Mouse (Mus musculus): Measurements from ENCODE around the gene Cdh4.

The Cdh4 gene

GRCm38 (mm10) chr2:179442191-179442540 lies at the start of gene Cdh4:
Gene Cdh4, plus strand, starts transcription at chr2:179442431.
- peak; percentile 98 for DNase-seq

GRCm38 (mm10) chr2:179395442-179395841 lies 46.8 kb upstream of the Cdh4 start:
- DNase-seq = no peak

- no peak for DNase-seq
These were observed 42.5 kb upstream of the Cdh4 start for GRCm38 (mm10) chr2:179399645-179400249.

DNA sequence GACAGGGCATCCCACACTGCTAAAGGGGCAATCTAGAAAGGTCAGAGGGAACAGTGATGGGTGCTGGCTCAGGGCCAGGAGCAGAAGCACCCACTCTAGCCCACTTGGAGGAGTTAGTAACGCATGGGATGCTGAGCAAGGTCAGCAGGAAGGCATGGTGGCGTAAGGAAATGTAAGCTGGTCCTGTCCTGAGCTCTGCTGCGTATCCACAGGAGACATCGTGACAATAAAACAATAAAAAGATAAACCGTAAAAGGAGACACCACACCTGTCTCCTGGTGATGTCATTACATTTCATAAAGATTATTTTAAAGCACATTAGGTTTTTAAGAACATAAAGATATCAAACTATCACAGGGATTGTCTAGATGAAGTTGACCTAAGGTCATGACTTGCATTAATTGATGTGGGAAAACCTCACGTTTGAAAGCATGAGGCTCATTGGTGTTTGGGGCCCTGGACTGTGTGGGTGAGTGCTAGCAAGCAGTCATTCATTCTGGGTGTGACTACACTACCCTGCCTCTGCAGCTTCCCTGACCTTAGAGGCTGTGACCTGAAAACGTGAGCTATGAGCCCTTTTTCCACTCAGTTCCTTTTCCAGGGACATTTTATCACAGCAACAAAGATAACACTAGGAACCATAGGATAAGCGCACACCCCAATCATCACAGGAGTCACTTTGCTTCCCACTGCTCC lies 31.2 kb upstream of the Cdh4 start:
- DNase-seq = peak; percentile 50

DNA sequence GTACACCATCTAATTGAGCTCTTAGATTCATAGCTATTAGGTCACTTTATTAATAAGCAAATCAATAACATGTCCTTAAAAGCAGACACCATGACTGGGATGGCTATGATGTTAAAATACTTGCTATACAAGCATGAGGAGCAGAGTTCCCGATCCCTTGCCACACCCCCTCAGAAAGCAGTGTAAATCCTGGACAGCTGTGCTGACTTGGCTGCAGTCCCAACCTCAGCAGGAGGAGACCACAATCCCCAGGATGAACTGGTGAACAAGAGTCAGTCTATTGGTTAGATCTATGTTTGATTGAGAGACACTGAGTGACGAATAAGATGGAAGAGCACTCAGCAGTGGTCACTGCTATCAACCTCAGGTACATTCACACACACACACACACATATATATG lies 29.3 kb upstream of the Cdh4 start:
- DNase-seq = no peak

GRCm38 (mm10) chr2:179414253-179414652 lies 28.0 kb upstream of the Cdh4 start:
- peak; percentile 79 for DNase-seq

DNA sequence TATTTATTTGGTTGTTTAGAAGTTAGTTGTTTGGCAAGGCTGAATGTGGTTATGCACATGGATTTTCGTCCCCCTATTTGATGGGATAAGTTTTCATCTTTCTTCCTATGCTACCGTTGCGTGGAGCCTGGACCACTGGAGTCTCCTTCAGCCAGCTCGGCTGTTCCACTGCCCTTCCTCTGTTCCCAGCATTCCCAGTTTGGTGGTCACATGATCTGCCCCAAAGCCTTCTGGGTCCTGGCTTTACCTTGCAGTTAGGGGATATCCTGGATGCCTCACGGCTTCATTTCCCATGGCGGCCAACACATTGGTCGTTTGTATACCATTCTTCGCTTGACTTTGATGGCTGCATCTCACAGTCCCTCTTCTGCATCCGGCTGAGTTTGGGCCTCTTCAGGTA lies 27.5 kb upstream of the Cdh4 start:
- DNase-seq = peak; percentile 60

DNA sequence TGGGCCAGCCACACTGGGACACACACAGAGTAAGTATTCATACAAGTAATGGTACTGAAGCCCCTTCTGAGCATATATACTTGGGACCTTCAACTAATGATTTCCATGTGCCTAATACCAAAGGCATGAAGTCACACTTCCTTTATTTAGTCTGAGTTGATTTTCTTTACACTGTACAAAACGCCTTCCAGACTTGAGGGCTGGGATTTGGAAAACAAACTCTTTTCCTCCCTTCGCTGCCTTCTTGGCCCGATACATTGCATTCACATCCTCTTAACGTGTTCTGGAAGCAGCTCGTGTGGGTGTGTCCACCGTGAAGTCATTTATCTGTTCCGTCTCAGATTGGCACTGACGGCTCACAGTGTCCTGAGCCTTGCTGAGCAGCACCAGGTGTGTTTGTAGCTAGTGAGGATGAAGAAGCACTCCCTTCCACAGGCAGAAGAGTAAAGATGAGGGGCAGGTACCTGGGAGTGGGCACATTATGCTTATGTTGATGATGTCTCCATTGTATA lies 26.3 kb upstream of the Cdh4 start:
- DNase-seq = peak; percentile 67

- DNase-seq = peak; percentile 68
These were observed 25.5 kb upstream of the Cdh4 start for GRCm38 (mm10) chr2:179416587-179417227.

DNA sequence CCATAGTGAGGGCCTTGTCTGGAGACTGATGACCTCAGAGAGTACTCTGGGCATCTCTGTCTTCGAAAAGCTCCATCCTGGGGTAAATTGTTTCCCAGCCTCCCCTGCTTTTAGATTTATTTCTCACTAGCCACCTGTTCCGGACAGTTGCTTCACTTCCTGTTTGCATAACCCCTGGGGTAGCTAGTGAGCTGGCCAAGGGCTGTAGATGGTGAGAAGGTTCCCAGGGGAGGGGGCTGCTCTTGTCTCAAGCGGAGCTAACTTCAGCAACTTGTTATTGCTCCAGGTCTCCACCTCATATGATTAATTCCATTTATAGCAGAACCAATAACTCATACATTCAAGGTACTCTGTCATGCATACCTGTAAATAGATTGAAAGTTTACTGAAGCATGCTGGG lies 16.6 kb upstream of the Cdh4 start:
- DNase-seq = no peak

DNA sequence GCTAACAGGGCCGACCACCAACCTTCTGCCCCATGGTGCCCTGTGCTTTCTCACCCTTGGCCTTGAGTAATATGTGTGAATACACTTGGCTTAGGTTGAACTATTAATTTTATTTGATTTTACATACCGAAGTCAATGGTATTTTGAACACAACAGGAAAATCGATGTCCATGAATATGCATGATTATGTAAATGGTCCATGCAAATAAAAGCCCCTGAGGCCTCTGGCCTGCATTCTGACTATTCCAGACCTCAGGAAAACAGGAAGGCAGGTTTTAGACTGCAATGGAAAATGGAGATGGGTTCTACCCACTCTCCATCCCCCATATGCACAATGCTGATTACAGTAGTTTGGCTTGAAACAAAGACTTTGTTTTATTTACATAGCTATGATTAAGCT lies 13.3 kb upstream of the Cdh4 start:
- DNase-seq = no peak

- DNase-seq = no peak
These were observed 2.1 kb upstream of the Cdh4 start for GRCm38 (mm10) chr2:179440161-179440560.

GRCm38 (mm10) chr2:179441086-179441485 lies 1.1 kb upstream of the Cdh4 start:
- peak; percentile 79 for DNase-seq

GRCm38 (mm10) chr2:179441717-179442116 lies 514 bp upstream of the Cdh4 start:
- peak; percentile 91 for DNase-seq

- DNase-seq = peak; percentile 92
These were observed 452 bp downstream of the Cdh4 start for GRCm38 (mm10) chr2:179442541-179443225.

DNA sequence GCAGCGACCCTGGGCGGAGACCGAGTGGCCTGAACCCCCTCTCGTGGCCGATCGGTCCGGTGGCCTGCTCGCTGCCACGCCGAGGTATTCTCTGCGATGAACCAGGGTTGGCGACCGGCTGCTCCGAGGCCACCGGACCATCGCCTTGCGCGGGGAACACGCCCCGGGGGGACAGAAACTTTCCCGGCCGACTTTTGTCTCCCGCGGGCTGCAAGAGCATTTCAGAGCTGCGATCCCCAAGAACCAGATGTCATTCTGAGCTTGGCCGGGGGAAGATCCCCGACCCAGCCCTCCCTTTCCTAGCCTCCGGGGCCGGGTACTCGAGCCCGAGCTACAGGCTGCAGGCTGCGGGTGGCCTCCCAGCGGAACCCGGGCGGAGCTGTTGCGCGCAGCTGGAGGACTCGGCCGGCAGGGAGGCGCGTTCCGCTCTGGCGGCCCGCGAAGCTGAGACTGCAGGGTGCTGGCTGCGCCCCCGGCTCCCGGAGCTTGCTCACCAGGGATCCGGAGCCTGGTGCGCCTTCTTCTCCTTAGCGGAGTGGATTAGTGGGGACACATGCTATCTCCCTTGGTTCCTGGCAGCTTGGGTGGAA lies 1.1 kb downstream of the Cdh4 start:
- peak; percentile 91 for DNase-seq

DNA sequence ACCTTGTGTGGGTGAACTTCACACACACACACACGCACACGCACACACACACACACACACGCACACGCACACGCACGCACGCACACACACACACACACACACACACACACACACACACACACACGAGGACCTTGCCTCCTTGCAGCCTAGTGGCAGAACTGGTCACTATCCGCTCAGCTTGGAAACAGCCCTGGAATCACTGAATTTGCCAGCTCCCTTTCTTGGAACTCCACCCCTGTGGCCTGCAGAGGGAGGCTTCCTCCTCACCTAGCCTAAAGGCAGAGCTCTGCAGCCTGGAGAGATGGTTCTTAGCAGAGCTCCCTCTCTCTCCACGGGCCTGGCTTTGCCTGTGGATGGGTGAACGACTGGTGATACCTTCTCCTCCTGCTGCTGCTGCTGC lies 1.7 kb downstream of the Cdh4 start:
- DNase-seq = peak; percentile 84

- DNase-seq = no peak
These were observed 6.0 kb downstream of the Cdh4 start for GRCm38 (mm10) chr2:179448256-179448655.

DNA sequence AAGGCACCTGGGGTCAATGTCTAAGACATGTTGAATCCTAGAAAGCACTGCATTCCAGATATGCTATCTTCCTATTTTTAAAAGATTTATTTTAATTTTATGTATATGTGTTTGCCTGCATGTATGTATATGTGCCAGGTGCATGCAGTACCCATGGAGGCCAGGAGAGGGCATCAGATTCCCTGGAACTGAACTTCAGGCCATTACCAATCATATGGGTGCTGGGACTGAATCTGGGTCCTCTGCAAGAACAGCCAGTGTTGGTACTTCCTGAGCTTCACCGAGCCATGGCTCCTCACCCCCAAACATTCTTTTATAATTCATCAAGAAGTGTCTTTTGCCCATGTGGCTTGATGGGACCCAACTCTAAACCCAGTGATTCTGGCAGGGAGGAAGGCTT lies 6.8 kb downstream of the Cdh4 start:
- no peak for DNase-seq

- no peak for DNase-seq
These were observed 17.0 kb downstream of the Cdh4 start for GRCm38 (mm10) chr2:179459196-179459595.

- DNase-seq = no peak
These were observed 17.4 kb downstream of the Cdh4 start for GRCm38 (mm10) chr2:179459606-179460005.

DNA sequence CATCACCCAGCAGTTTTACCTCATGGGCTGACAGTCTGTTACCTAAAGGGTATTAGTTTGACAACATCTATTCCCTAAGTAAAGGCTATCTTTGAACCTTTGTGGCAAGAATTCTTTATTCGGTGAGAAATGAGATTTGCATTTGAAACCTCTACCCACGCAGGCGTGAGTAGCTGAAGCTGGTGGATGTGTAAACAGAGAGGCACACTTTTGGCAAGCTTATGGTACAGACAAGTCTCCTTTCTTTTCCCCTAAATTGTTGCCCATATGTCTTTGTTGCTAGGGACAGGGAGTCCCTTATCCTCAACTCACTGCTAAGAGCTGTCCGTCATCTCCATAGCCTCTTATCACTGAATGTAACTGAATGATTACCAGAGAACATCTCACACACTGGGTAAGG lies 21.3 kb downstream of the Cdh4 start:
- DNase-seq = no peak

- DNase-seq = no peak
These were observed 25.7 kb downstream of the Cdh4 start for GRCm38 (mm10) chr2:179467839-179468445.
